Mouse (Mus musculus) limb, embryonic 15.5 days (tissue): ENCODE results near the gene Kif21a. TPM values are rescaled to one million over a fixed set of nuclear protein-coding genes. Genes with fewer than 3 reads are reported as not detected.

Experiments used
- ATAC-seq: fragments of 200-750 bp; cut with Nextera tagmentation; 2 replicates; pipeline ENCODE4 v1.8.0; 2017; ENCODE audit warnings: low read depth, moderate TSS enrichment; ENCODE audit not compliant: insufficient number of reproducible peaks, low FRiP score, low TSS enrichment
- H3K27ac ChIP-seq: fragments of 300-500 bp; sonication (generic); 2 replicates; pipeline ENCODE4 v1.5.1; 2015; ENCODE audit warnings: moderate library complexity, mild to moderate bottlenecking, inconsistent platforms
- H3K27me3 ChIP-seq: fragments of 300-500 bp; sonication (generic); 2 replicates; pipeline ENCODE4 v1.6.1; 2015; ENCODE audit warnings: inconsistent platforms
- H3K36me3 ChIP-seq: fragments of 300-500 bp; sonication (generic); 2 replicates; pipeline ENCODE4 v1.6.1; 2015; ENCODE audit warnings: inconsistent platforms
- H3K4me1 ChIP-seq: fragments of 300-500 bp; sonication (generic); 2 replicates; pipeline ENCODE4 v1.6.1; 2015; ENCODE audit warnings: inconsistent platforms
- H3K4me2 ChIP-seq: fragments of 300-500 bp; sonication (generic); 2 replicates; pipeline ENCODE4 v1.6.1; 2015; ENCODE audit warnings: mild to moderate bottlenecking, inconsistent platforms
- H3K4me3 ChIP-seq: fragments of 300-500 bp; sonication (generic); 2 replicates; pipeline ENCODE4 v1.5.1; 2015; ENCODE audit warnings: mild to moderate bottlenecking, inconsistent platforms
- H3K9ac ChIP-seq: fragments of 300-500 bp; sonication (generic); 2 replicates; pipeline ENCODE4 v1.6.1; 2015; ENCODE audit warnings: inconsistent platforms
- H3K9me3 ChIP-seq: fragments of 300-500 bp; sonication (generic); 2 replicates; pipeline ENCODE4 v1.6.1; 2016; ENCODE audit warnings: inconsistent platforms
- WGBS: fragments of 180-500 bp; shearing (Covaris S2); methylation state at CpG from one replicate; pipeline ENCODE4 v1.1.7; 2015; 5-methylcytosine and 5-hydroxymethylcytosine counted together
- polyA plus RNA-seq: library from polyadenylated mRNA; unstranded; fragments of >200 nt; fragmentation: Nextera tagmentation; extraction: Ambion mirVana; gene quantifications from 2 replicates; pipeline ENCODE4 v1.2.1, GENCODE M21; 2015

The Kif21a gene
- polyA plus RNA-seq: 15.1 and 15.8 TPM in 2 replicates

DNA sequence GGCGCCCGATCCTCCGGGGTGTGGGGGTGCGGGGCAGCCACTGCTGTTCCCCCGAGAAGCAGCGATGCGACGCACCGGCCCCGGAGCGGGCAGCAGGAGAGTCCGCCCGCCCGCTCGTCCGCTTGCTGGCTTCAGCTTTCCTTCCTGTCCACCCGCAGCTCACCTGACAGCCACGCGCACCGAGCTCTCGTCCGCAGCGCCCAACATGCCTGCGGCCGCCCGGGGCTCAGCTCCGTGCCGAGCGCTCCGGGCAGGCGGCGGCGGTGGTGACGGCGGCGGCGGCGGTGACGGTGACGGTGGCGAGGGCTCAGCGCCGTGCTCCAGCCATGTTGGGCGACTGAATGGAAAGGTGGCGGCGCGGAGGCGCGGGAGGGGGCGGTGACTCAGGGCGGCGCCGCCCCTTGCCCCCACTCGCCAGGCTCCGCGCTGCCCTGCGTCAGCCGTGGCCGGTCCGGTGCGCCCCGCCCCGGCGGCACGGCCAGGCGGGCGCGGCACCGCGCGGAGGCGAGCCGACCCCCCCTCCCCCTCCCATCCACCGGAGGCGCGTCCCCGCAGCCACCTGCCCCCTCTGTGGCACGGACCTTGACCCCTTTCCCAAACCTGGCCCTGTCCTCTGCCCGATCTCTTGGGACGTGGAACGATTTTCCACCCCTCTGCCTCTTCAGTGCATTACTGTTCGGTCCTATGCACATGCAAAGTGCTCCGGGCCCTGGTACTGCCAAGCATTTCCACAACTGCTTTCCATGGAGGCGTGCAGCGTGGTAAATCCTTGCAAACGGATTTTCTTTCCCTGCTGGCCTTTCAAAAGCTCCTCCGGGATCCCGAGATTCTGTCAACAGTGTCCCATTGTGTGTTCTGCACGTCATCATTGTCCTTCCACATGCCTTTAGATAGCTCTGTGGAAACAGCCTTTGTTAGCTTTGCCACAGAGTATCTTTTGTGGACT is at the start of gene Kif21a:
TSS of gene Kif21a (minus strand) at position 453 of the 946 bp plus-strand sequence.
- no peaks in the 10 kb centered on the region for H3K36me3 ChIP-seq
- peak within 1 kb of the TSS; percentile 99 for H3K4me2 ChIP-seq
- peak; percentile 84 for ATAC-seq
- peak within 1 kb of the TSS; percentile 75 for H3K27ac ChIP-seq
- peaks cover 10% of the 10 kb centered on the region for H3K4me1 ChIP-seq
- no peaks in the 10 kb centered on the region for H3K27me3 ChIP-seq
- 2% methylated on average over 45 of the region's 89 CpGs for WGBS
- H3K9me3 ChIP-seq: no peaks in the 10 kb centered on the region
- peak within 1 kb of the TSS; percentile 71 for H3K9ac ChIP-seq
- peak within 1 kb of the TSS; percentile 83 for H3K4me3 ChIP-seq

DNA sequence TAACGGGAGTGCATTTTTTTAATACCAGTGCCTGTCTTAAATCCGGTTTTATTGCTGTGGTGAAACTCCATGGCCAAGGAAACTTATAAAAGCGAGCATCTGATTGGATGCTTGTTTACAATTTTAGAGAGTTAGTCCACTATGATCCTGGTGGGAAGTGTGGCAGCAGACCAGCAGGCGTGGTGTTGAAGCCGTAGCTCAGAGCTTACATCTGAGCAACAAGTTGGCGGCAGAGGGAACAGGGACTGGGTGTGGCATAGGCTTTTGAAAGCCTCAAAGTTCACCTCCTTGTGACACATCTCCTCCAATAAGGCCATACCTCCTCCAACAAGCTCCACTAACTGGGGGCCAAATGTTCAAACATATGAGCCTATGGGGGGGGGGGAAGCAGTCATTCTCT is 46.9 kb upstream of the Kif21a start:
- Histone ChIP-seq H3K4me3 (no peak overlapping the region), H3K9me3 (no peaks in the 10 kb centered on the region), H3K36me3 (no peaks in the 10 kb centered on the region), H3K4me2 (no peak overlapping the region), H3K27ac (no peak overlapping the region), H3K27me3 (no peaks in the 10 kb centered on the region), H3K9ac (no peak overlapping the region), H3K4me1 (peaks cover 8% of the 10 kb centered on the region)
- ATAC-seq: no peak
- WGBS: 29% methylated on average over 6 of the region's 6 CpGs

GRCm38 (mm10) chr15:91089427-91089826 is 39.7 kb upstream of the Kif21a start:
- Histone ChIP-seq H3K9ac (no peak overlapping the region), H3K36me3 (no peaks in the 10 kb centered on the region), H3K4me1 (peaks cover 3% of the 10 kb centered on the region; the same call in 1 of the 2 replicates), H3K27ac (no peak overlapping the region), H3K4me2 (no peak overlapping the region), H3K4me3 (no peak overlapping the region), H3K9me3 (no peaks in the 10 kb centered on the region), H3K27me3 (no peaks in the 10 kb centered on the region)
- WGBS: 79% methylated on average over 7 of the region's 7 CpGs
- no peak for ATAC-seq

GRCm38 (mm10) chr15:91088071-91088470 is 38.3 kb upstream of the Kif21a start:
- no peak overlapping the region for H3K4me2 ChIP-seq
- no peak overlapping the region for H3K27ac ChIP-seq
- no peak for ATAC-seq
- no peaks in the 10 kb centered on the region for H3K9me3 ChIP-seq
- 78% methylated on average over 12 of the region's 12 CpGs for WGBS
- H3K27me3 ChIP-seq: no peaks in the 10 kb centered on the region
- no peak overlapping the region for H3K4me3 ChIP-seq
- H3K36me3 ChIP-seq: no peaks in the 10 kb centered on the region
- peaks cover 3% of the 10 kb centered on the region; the same call in 1 of the 2 replicates for H3K4me1 ChIP-seq
- no peak overlapping the region for H3K9ac ChIP-seq

- H3K27ac ChIP-seq: no peak overlapping the region
- no peak overlapping the region for H3K9ac ChIP-seq
- 35% methylated on average over 15 of the region's 15 CpGs for WGBS
- ATAC-seq: no peak
- no peak overlapping the region for H3K4me3 ChIP-seq
- no peaks in the 10 kb centered on the region for H3K4me1 ChIP-seq
- no peaks in the 10 kb centered on the region for H3K9me3 ChIP-seq
- no peak overlapping the region for H3K4me2 ChIP-seq
- no peaks in the 10 kb centered on the region for H3K27me3 ChIP-seq
- no peaks in the 10 kb centered on the region for H3K36me3 ChIP-seq
Measured at GRCm38 (mm10) chr15:91077457-91078410, 28.0 kb upstream of the Kif21a start.

- Histone ChIP-seq H3K27me3 (no peaks in the 10 kb centered on the region), H3K4me3 (no peak overlapping the region), H3K27ac (no peak overlapping the region), H3K4me1 (no peaks in the 10 kb centered on the region), H3K36me3 (no peaks in the 10 kb centered on the region), H3K4me2 (no peak overlapping the region), H3K9ac (no peak overlapping the region), H3K9me3 (no peaks in the 10 kb centered on the region)
- 100% methylated on average over 1 of the region's 1 CpGs for WGBS
- ATAC-seq: no peak
Measured at GRCm38 (mm10) chr15:91072440-91072839, 22.7 kb upstream of the Kif21a start.

DNA sequence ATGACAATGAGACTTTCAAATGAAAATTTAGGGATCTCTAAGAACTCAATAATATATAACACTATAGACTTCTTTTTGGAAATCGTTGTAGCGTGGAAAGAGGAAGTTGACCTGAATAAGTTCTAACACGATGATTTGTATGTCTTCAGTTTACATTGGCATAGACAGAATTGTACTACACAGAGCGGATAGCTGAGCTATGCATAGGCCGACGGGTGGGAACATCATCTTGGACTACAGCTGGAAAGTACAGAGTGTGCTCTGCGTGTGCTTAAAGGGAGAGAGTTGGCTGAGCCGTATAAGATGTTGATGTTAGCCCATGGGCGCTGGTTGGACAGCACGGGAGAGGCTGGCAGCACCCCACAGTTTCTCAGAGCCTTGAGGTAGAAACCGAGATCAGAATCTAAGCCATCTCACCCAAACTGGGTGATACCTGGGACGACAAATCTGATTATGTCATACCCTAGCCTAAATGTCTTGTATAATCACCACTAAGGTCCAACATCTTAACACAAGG is 14.6 kb upstream of the Kif21a start:
- no peak overlapping the region for H3K27ac ChIP-seq
- 89% methylated on average over 12 of the region's 12 CpGs for WGBS
- ATAC-seq: no peak
- H3K36me3 ChIP-seq: no peaks in the 10 kb centered on the region
- no peak overlapping the region for H3K9ac ChIP-seq
- H3K4me2 ChIP-seq: no peak overlapping the region
- H3K9me3 ChIP-seq: no peaks in the 10 kb centered on the region
- no peak overlapping the region for H3K4me3 ChIP-seq
- no peaks in the 10 kb centered on the region for H3K27me3 ChIP-seq
- H3K4me1 ChIP-seq: no peaks in the 10 kb centered on the region

GRCm38 (mm10) chr15:91063845-91064244 is 14.1 kb upstream of the Kif21a start:
- no peaks in the 10 kb centered on the region for H3K9me3 ChIP-seq
- WGBS: 70% methylated on average over 7 of the region's 7 CpGs
- no peak for ATAC-seq
- H3K4me2 ChIP-seq: no peak overlapping the region
- H3K27me3 ChIP-seq: no peaks in the 10 kb centered on the region
- no peak overlapping the region for H3K27ac ChIP-seq
- H3K4me3 ChIP-seq: no peak overlapping the region
- H3K36me3 ChIP-seq: no peaks in the 10 kb centered on the region
- no peak overlapping the region for H3K9ac ChIP-seq
- no peaks in the 10 kb centered on the region for H3K4me1 ChIP-seq

DNA sequence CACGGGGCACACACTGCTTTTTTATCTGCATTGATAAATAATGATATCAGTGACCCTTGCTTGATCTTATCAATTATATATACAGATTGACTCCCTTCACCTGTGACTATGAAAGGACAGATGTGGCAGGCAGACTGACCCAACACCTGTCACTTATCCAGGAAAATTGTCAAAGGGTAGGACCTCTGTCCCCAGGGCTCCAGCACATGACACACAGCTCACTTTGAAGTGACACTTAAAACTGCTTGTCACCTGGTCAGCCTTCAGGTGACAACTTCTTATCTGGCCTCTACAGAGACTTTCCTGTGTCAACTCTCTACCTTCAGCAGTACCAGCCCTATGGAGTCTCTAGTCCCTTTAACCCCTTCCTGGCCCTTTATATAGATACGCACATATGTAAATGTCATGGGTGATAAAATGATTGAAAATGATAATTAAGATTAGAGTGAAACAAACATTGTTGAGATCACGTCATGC is 7.2 kb upstream of the Kif21a start:
- Histone ChIP-seq H3K4me2 (no peak overlapping the region), H3K9ac (no peak overlapping the region), H3K27me3 (no peaks in the 10 kb centered on the region), H3K36me3 (no peaks in the 10 kb centered on the region), H3K9me3 (no peaks in the 10 kb centered on the region), H3K27ac (no peak overlapping the region), H3K4me1 (no peaks in the 10 kb centered on the region), H3K4me3 (no peak overlapping the region)
- no peak for ATAC-seq
- WGBS: 78% methylated on average over 3 of the region's 3 CpGs

GRCm38 (mm10) chr15:91056176-91056865 is 6.6 kb upstream of the Kif21a start:
- Histone ChIP-seq H3K36me3 (no peaks in the 10 kb centered on the region), H3K27me3 (no peaks in the 10 kb centered on the region), H3K9ac (no peak overlapping the region), H3K4me1 (no peaks in the 10 kb centered on the region), H3K9me3 (no peaks in the 10 kb centered on the region), H3K27ac (no peak overlapping the region), H3K4me2 (no peak overlapping the region), H3K4me3 (no peak overlapping the region)
- 60% methylated on average over 5 of the region's 5 CpGs for WGBS
- ATAC-seq: no peak

GRCm38 (mm10) chr15:91048951-91049495 is 725 bp downstream of the Kif21a start:
- peak overlapping the region; percentile 83 for H3K4me3 ChIP-seq
- H3K9ac ChIP-seq: peak overlapping the region; percentile 71
- ATAC-seq: no peak
- peak overlapping the region; percentile 75 for H3K27ac ChIP-seq
- WGBS: 2% methylated on average over 41 of the region's 47 CpGs
- H3K4me1 ChIP-seq: peaks cover 10% of the 10 kb centered on the region
- no peaks in the 10 kb centered on the region for H3K27me3 ChIP-seq
- no peaks in the 10 kb centered on the region for H3K36me3 ChIP-seq
- H3K4me2 ChIP-seq: peak overlapping the region; percentile 99
- H3K9me3 ChIP-seq: no peaks in the 10 kb centered on the region
